8 mouse cellular contexts compared by ENCODE assay signal in the genomic region with DNA sequence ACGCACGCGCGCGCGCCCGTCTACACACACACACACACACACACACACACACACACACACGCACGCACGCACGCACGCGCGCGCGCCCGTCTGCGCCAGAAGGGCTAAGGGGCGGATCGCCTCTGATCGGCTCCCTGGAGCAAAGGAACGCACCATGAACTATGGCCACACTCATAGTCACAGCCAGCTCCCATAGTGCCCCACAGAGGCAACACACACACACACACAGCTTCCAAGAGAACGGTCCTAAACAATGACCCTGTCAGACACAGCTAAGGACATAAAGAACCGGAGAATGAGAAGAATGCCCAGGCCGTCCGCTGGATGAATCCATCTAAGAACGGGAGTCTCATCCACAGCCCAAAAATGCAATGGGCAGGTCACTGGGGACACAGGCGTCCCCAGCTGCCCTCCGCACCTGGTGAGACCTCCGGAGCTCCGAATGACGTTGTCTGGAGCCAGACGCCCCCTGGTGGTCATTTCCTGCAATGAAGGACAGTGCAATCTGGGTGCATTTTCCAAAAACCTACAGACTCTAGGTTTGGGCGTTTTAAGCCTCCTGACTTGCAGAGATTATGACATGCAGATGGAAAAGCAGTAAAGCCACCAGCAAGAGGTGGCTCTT. TPM values are rescaled to one million over a fixed set of nuclear protein-coding genes. Genes with fewer than 3 reads are reported as not detected.
DNase-seq lines count a peak whose midpoint lies in the region; ATAC-seq and TF ChIP-seq lines count a peak whose summit lies in the region.

No protein-coding gene starts in this region.

- peak overlapping the region; percentile 72; the same call in 1 of the 2 replicates for H3K27ac ChIP-seq in left cerebral cortex, adult 2 months

- peak; percentile 21 for DNase-seq in MEL-GATA-1-ER (ENCODE audit: extremely low read depth, low read depth)
- DNase-seq in cerebellum, adult 11-12 months, result peak; percentile 69
- DNase-seq in forelimb bud, embryonic 11.5 days (ENCODE audit: low read depth, low spot score), result peak; percentile 79
- peak; percentile 73 to 83 for DNase-seq in left cerebral cortex, adult 2 months (ENCODE audit: extremely low spot score in 1 of 2, low spot score in 2 of 2)
- DNase-seq in right cerebral cortex, postnatal 10 days (ENCODE audit: low spot score in 2 of 2), result peak; percentile 85 to 87
- DNase-seq in urinary bladder, postnatal 4 days (ENCODE audit: low spot score in 2 of 2), result peak; percentile 72 to 86

- 0 out of 2 replicates have a peak overlapping the region, but pooled peaks have one; percentile 5 for H3K4me3 ChIP-seq in left cerebral cortex, adult 2 months

- peak; percentile 95 for TF ChIP-seq CTCF in left cerebral cortex, adult 2 months (IDR thresholded peaks at IDR 0.05)

- peak; percentile 48 to 55; a peak in 2 of 4 replicates for ATAC-seq in hematopoietic stem cell, adult 5-6 weeks (replicated peaks in 1 of 2; ENCODE audit: insufficient read depth in 1 of 2, low FRiP score in 2 of 2, low TSS enrichment in 1 of 2, low read depth in 1 of 2, poor library complexity in 2 of 2, severe bottlenecking in 2 of 2)
- peak; percentile 61 for ATAC-seq in megakaryocyte, adult 5-6 weeks (ENCODE audit: poor library complexity, severe bottlenecking)

- intact Hi-C loops in left cerebral cortex, adult 2 months (cut with DNase I), result loop anchor here (1.0 to 5.0 kb wide), 2 partner anchors 24 to 173 kb away; no protein-coding TSS in a partner anchor

RNA-seq across cellular contexts. Expression of a gene that starts 25.3 kb away (rescaled TPM):
- total RNA-seq in hematopoietic stem cell, adult 5-6 weeks (2017), result not detected in 2 replicates
- 1 to 10 TPM; 2.0 to 3.0 TPM for total RNA-seq in left cerebral cortex, adult 2 months (2021)
- not detected in 2 replicates for total RNA-seq in megakaryocyte, adult 5-6 weeks (2015)
- total RNA-seq in megakaryocyte, adult 5-6 weeks (2017), result not detected in 2 replicates

RNA-seq across cellular contexts. Expression of a gene that starts 26.6 kb away (rescaled TPM):
- 6.8 and 13.4 TPM in 2 replicates for total RNA-seq in hematopoietic stem cell, adult 5-6 weeks (2017)
- total RNA-seq in left cerebral cortex, adult 2 months (2021), result 10 to 100 TPM; 15.1 to 17.8 TPM
- 6.2 and 6.5 TPM in 2 replicates for total RNA-seq in megakaryocyte, adult 5-6 weeks (2015)
- total RNA-seq in megakaryocyte, adult 5-6 weeks (2017), result 8.9 and 9.4 TPM in 2 replicates

RNA-seq across cellular contexts. Expression of a gene that starts 39.2 kb away (rescaled TPM):
- total RNA-seq in hematopoietic stem cell, adult 5-6 weeks (2017), result 68.7 and 88.1 TPM in 2 replicates
- total RNA-seq in left cerebral cortex, adult 2 months (2021), result 100 to 1,000 TPM; 124 to 140 TPM
- 169 and 188 TPM in 2 replicates for total RNA-seq in megakaryocyte, adult 5-6 weeks (2015)
- total RNA-seq in megakaryocyte, adult 5-6 weeks (2017), result 99.7 and 113 TPM in 2 replicates

RNA-seq across cellular contexts. Expression of a gene that starts 46.8 kb away (rescaled TPM):
- total RNA-seq in hematopoietic stem cell, adult 5-6 weeks (2017), result 12.5 and 16.5 TPM in 2 replicates
- 10 to 100 TPM; 13.2 to 16.5 TPM for total RNA-seq in left cerebral cortex, adult 2 months (2021)
- total RNA-seq in megakaryocyte, adult 5-6 weeks (2015), result 11.6 and 13.5 TPM in 2 replicates
- total RNA-seq in megakaryocyte, adult 5-6 weeks (2017), result 4.0 and 4.9 TPM in 2 replicates

RNA-seq across cellular contexts. Expression of a gene that starts 59.9 kb away (rescaled TPM):
- total RNA-seq in hematopoietic stem cell, adult 5-6 weeks (2017), result 6.6 and 17.1 TPM in 2 replicates
- 10 to 100 TPM; 27.7 to 35.5 TPM for total RNA-seq in left cerebral cortex, adult 2 months (2021)
- 18.7 and 22.8 TPM in 2 replicates for total RNA-seq in megakaryocyte, adult 5-6 weeks (2015)
- total RNA-seq in megakaryocyte, adult 5-6 weeks (2017), result 17.8 and 22.5 TPM in 2 replicates

Comparison
In these comparisons a context has a peak if more than half of its experiments do, and no peak if none do; other contexts are left out.
1. Peak in every context shown above with its lines: DNase-seq, ATAC-seq, H3K4me3 ChIP-seq and H3K27ac ChIP-seq.
2. DNase-seq: peak in every context shown above with its lines; median percentile 86 in right cerebral cortex, postnatal 10 days; 79 in forelimb bud, embryonic 11.5 days; 79 in urinary bladder, postnatal 4 days; 78 in left cerebral cortex, adult 2 months; 69 in cerebellum, adult 11-12 months; 21 in MEL-GATA-1-ER.